Mouse (Mus musculus) lung, adult 2 months (tissue): ENCODE measurements at regions not wholly inside any gene's neighbourhood (a gene's known extent, or its start where the extent isn't known, plus 50 kb on each side); places are given as distances from the start of the nearest gene placed in this dataset.

Experiments used
- DNase-seq: peaks from one replicate; pipeline ENCODE4 v3.0.0; 2022
- H3K4me1 ChIP-seq: fragments of 200-500 bp; 2 replicates; pipeline ENCODE4 v1.6.1; 2011; ENCODE audit warnings: low read length; ENCODE audit not compliant: control insufficient read depth, insufficient read depth
- H3K4me3 ChIP-seq: fragments of 200-500 bp; replicated peaks from 2 replicates; pipeline ENCODE3; 2011; ENCODE audit warnings: low read depth, mild to moderate bottlenecking, control low read depth, low read length; ENCODE audit errors: extremely low read depth
- CTCF ChIP-seq: fragments of 200-500 bp; IDR thresholded peaks from 2 replicates; pipeline ENCODE4 v1.5.1; 2011; ENCODE audit warnings: mild to moderate bottlenecking, low read length, control low read depth; ENCODE audit not compliant: insufficient read depth
- POLR2A ChIP-seq: fragments of 200-500 bp; IDR thresholded peaks from 2 replicates; pipeline ENCODE4 v1.6.1; 2011; ENCODE audit warnings: low read depth, mild to moderate bottlenecking, control low read depth, low read length, borderline replicate concordance; ENCODE audit errors: extremely low read depth
- WGBS: fragments of 180-500 bp; shearing (Covaris S2); methylation state at CpG from one replicate; pipeline ENCODE4 v1.1.7; 2018; 5-methylcytosine and 5-hydroxymethylcytosine counted together

- 41% methylated on average over 5 of the region's 5 CpGs for WGBS
- Histone ChIP-seq H3K4me3 (no peak overlapping the region), H3K4me1 (no peaks in the 10 kb centered on the region)
- DNase-seq = no peak
- TF ChIP-seq CTCF (no peak), POLR2A (no peak)
Observed at GRCm38 (mm10) chr6:5566582-5566981, 70.5 kb upstream of the Pdk4 start.

- Histone ChIP-seq H3K4me3 (no peak overlapping the region), H3K4me1 (no peaks in the 10 kb centered on the region)
- TF ChIP-seq CTCF = no peak
- no peak for TF ChIP-seq POLR2A
- 88% methylated on average over 2 of the region's 2 CpGs for WGBS
- DNase-seq = no peak
Observed at GRCm38 (mm10) chr6:5565049-5565448, 68.9 kb upstream of the Pdk4 start.

DNA sequence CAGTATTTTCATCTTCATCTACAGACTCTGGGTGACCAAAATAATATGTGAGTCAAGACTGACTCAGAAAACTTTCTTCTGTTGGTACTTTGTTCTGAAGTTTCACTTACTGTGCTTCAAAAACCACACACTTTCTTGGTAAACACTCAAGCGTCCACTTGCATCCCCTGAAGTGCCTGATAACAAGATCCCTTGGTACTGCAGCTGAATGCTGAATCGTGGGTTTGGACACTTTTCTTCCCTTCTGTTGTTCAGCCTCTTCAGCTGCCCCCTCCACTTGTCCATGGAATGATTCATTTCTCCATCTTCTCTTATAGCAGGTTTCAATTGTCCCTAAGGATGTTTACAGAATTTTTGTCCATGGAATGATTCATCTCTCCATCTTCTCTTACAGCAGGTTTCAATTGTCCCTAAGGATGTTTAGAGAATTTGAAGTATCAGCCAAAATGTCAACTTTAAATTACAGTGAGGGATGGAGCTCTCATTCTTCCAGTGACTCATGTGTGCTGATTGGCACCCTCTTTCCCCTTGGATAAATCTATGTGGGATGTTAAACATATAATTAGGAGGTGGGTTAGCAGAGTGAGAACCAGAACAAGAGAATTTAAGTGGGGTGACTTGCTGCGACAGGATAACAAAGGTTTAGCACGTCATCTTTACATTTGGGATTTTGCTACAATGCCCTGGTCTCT is 57.7 kb upstream of the Pdk4 start:
- DNase-seq = peak; percentile 54
- 52% methylated on average over 4 of the region's 4 CpGs for WGBS
- Histone ChIP-seq H3K4me1 (no peaks in the 10 kb centered on the region), H3K4me3 (no peak overlapping the region)
- TF ChIP-seq POLR2A (no peak), CTCF (no peak)

DNA sequence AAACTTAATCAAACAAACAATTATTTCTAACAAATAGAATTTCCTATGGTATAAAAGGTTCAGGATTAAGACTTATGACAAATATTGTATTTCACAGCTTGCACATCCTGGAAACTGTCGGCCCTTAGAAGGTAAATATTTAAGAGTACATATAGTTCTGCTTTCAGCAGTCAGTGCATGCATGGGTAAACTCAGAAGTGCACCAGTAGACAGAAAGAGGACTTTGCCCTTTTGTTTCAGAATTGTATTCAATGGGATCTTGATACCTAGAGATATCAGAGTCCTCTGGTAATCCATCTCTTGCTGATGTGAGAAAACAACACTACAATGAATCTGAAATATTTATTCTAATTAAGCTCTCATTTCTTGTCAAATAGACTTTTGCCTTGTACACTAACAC is 54.0 kb upstream of the Pdk4 start:
- WGBS = 66% methylated on average over 1 of the region's 1 CpGs
- no peak for DNase-seq
- no peaks in the 10 kb centered on the region for H3K4me1 ChIP-seq
- TF ChIP-seq CTCF = no peak
- TF ChIP-seq POLR2A = no peak
- H3K4me3 ChIP-seq = no peak overlapping the region
